Mouse (Mus musculus): ENCODE results near the gene Furin. TPM values are rescaled to one million over a fixed set of nuclear protein-coding genes. Genes with fewer than 3 reads are reported as not detected.

Gene Furin
- total RNA-seq, 2 experiments from 2014 or later = 37.7 to 43.7 TPM

DNA sequence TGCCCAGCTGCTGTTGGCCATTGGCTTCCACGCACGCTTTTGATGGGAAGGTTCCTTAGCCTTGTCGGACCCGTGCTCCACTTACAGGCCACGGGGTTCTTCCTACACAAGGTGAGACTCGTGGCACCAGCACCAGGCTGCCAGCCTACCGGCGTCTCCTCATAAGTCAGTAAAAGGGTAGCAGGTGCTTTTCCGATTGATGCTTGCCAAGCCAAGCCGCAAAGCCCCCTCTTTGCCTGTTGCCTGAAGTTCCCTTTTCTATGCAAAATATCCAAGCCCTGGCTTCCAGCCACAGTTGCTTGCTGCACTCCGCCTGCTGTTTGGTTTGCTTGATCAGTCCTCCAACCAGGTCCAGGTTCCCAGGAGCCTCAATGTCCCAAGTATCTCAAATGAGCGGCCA, 31.4 kb downstream of the Furin start:
- no peak for DNase-seq (ENCODE audit: low spot score in 2 of 2)

DNA sequence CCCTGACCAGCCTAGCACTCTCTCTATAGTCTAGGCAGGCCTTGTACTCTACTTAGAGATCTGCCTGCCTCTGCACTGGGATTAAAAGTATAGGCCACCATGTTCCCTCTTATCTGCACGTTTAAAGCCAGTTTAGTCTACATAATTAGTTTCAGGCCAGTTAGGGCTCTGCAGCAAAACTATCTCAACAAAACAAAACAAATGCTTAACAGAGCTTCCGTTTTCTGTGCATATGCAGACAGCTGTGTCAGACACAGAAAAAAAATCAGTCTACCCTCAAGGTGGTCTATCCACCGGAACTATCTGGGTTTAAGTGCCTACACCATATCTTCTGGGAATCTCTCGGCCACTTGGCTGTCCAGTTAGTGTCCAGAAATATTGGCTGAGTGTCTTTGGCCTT, 31.9 kb downstream of the Furin start:
- no peak for DNase-seq (ENCODE audit: low spot score in 2 of 2)

DNA sequence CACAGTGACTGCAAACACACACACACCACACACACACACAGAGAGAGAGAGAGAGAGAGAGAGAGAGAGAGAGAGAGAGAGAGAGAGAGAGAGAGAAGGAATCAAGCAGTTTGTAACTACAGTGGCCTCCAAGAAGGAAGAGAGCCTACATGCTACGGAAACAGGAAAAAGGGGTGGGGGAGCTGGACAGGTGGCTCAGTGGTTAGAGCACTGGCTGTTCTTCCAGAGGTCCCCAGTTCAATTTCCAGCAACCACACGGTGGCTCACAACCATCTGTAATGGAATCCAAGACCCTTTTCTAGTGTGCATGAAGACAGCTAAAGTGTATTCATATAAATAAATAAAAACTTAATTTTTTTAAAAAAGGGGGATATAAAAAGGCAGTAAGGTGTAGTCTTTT, 32.6 kb downstream of the Furin start:
- no peak for DNase-seq (ENCODE audit: low spot score in 2 of 2)

DNA sequence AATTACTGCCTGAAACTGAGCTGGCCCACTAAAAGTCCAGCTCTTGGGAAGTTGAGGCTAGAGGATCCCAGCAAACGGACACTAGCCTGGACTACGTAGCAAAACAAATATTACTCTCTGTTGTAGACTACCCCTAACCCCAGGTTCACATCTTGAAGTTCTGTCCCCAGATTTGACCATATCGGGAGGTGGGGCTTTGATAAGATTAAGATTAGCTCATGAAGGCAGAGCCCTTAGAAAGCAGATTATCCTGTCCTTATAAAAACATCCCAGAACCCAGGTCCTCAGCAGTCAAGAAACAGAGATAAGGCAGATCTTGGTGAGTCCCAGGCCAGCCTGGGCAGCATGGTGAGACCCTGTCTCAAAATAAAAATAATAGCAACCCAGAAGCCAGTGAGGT, 33.1 kb downstream of the Furin start:
- DNase-seq (ENCODE audit: low spot score in 2 of 2) = no peak

DNA sequence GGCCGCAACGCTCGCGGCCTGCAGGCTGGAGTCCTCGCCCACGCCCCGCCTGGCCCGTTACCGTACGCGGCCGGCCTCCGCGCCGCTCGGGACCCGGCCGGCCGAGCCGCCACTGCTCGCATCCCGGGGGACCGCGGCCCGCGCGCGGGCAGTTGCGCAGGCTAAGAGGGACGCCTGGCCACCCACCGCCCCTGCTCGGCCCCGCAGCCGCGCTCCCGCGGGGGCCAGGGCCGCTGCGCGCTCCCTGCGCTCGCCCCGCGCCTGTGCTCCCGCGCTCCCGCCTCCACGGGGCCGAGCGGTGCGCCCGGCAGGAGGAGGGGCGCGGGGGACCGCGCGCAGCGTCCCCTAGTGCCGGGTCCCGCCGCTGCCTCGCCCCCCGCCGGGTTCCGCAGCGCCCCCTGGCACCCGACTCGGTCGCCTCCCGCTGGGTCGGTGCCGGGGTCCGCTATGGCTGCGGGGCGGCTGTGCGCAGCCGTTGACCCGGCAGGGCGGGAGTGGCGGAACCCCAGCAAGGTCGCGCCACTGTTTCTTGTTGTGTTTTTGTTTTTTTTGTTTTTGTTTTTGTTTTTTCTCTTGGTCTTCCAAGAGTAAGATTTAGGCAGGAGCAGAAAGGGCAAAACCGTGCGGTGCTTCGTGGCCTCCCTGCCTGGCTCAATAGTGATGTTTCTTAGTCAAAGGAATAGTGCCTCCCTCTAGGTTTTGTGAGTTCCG, 34.0 kb downstream of the Furin start, which contains the start of gene Man2a2:
Man2a2 (minus strand) TSS at position 335 of the 711 bp plus-strand sequence.
- peak; percentile 71 to 80 for DNase-seq (ENCODE audit: low spot score in 2 of 2)

DNA sequence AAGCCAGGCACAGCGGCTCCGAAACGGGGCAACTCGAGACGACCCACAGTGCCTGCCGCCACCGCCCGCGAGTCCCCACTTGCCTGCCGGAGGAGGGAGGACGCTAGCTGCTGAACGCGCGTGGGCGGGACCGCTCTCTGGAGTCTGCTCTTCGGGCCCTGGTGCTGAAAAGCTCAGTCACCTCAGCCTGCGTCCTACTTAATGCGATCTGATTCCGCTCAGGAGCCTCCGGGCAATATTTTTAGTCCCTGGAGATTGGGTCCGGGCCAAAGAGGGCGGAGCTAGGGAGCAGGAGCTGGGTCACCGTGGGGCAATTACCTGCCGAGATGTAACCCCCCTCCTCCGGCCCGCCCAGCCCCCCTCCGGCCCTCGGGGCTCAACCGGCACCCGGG, 34.6 kb downstream of the Furin start:
- DNase-seq (ENCODE audit: low spot score in 2 of 2) = peak; percentile 76 to 89

DNA sequence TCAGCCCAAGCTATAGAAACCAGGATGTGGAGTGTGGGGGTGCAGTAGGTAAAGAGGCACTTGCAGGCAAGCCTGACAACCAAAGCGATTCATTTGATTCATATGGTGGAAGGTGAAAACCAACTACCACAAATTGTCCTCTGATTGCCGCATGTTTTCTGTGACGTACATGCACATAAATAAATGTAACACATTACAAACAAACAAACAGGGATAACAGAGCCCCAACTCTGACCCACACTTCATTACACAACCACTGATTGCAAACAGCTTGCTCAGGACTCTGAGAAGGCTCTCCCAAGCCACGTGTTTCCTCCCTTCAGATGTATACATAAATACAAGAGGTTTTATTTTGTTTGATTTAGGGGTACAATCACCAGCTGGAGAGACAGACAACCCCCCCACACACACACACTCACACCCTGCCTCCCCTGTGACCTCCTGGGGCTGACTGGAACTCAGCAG, 35.2 kb downstream of the Furin start:
- DNase-seq (ENCODE audit: low spot score in 2 of 2) = no peak

DNA sequence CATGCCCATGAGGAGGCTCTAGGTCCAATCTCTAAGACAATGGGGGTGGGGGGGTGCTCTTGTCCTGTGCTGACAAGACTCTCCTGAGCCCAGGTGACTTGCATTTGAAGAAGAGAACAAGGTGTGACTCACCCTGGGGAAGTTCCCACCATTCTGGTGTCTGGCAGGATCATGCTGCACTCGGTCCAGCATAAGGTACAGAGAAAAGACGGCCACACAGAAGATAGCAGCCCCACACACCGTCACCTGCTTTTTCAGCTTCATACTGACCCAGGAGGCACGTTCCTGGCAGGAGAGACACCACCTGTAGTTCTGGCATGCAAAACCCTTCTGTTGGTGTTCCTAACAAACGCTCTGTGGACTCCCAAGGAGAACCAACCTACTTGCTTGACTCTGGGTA, 35.8 kb downstream of the Furin start:
- no peak for DNase-seq (ENCODE audit: low spot score in 2 of 2)

DNA sequence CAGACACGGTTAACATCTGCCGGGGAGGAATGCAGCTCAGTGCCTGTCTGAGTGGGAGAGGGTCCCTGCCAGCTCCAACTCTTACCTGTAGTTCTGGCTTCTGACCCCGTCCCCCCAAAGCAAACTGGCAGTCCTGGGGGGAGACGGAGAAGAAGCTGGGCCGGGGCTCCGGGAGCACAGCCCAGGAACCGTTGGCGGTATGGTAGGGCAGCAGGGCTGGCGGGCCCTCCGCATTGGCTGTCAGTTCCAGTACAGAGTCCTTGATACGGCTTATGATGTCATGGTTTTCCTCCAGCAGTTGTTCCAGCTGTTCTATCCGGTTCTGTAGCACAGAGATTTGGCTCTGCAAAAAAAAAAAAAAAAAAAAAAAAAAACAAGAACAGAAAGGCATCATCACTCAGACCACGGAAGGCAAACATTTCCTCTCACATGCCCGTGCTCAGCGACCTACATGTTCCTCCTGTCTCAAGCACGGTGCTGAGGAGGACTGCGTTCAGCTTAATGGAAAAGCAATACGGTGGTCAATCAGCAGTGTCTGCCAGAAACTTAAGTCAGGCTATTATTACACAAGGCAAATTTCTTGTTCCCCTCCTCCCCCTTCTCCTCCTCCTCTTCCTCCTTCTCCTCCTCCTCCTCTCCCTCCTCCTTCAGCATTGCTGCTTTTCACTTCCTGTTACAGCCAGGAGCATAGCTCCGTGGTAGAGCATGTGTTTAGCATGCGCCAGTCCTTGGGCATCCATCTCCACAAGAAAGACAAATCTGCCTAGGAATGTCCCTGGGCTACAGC, 36.4 kb downstream of the Furin start:
- DNase-seq (ENCODE audit: low spot score in 2 of 2) = no peak

DNA sequence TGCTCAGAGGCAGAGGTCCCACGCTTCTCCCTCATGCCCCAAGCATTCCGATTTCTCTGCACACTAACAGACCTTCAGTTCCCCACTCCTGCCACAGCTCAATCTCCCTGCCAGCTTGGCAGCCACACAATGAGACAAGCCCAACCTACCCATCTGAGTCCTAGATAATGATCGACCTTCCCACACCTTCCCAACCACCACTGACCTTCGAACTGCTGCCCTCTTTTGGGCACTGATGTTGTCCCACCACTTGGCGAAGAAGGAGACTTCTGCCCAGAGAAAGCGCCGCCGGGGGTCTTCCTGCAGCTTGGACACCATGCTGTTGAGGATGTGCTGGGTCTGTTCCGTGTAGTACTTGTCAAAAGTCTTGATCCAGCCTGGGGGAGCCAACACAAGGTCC, 37.2 kb downstream of the Furin start:
- DNase-seq (ENCODE audit: low spot score in 2 of 2) = no peak

DNA sequence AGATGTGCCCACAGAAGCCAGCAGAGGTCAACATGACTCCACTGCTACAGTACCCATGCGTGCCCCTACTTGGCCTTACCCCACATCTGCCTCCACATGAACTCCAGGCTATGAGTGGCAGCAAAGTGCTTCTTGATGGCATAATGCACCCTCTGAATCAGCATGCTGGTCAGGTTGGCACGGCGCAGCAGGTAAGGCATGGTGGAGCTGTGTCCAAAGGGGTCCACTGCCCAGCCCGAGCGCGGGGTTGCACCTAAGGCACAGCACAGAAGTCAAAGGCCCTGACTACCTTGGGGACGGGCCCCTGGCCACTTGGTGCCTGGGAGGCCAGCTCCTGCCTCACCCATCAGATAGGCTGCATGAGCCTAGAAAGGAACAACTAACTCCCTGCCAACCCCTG, 38.0 kb downstream of the Furin start:
- no peak for DNase-seq (ENCODE audit: low spot score in 2 of 2)

DNA sequence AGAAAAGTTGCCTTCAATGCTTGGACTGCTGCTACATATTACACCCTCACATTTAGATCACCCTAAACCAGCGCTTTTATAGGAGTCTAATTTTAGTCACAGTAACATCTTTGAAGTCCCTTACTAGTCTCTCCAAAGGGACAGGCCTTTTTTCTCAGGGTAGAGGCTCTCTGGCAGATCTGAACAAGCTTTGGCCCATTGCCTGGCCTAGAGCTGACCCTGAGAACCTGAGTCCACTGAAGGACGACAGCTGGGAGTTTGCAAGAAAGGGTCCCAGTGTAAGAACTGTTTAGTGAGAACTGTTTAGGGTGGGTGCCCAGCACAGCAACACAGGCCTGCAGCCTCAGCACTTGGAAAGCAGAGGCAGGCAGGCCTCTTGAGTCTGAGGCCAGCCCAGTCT, 39.5 kb downstream of the Furin start:
- no peak for DNase-seq (ENCODE audit: low spot score in 2 of 2)

DNA sequence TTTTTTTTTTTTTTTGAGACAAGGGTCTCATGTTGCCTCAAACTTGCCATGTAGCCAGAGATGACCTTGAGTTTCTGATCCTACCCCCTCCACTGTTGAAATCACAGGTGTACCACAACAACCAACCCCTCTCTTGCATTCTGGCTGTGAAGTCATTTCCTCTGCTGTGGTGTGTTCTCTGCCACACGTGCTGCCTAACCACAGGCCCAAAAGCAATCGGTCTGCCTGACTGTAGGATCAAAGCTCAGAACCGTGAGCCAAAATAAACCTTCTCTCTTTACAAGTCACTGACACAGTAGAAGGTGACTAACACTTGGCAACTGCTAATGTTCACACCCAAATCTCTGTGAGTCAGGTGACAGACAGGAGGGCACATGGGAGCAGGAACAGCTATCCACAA, 44.8 kb downstream of the Furin start:
- DNase-seq (ENCODE audit: low spot score in 2 of 2) = no peak

DNA sequence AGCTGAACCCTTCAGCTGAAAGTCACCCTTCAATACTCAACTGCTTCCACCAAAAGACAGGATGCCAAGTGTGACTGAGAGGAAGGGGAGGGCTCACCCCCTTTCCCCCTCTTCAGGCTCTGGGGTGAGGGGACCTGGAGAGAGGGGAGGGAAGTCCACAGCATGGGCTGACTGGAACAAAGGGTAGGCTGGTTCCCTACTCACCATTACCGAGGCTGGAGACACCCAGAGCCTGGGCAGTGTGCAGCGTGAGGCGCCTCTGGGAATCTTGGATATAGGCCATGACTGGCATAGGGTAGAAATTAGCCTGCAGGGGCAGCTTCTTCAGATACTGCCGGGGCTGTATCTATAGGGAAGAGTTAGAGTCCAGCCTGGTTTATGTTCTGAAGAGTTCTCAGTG, 47.2 kb downstream of the Furin start:
- DNase-seq (ENCODE audit: low spot score in 2 of 2) = no peak

DNA sequence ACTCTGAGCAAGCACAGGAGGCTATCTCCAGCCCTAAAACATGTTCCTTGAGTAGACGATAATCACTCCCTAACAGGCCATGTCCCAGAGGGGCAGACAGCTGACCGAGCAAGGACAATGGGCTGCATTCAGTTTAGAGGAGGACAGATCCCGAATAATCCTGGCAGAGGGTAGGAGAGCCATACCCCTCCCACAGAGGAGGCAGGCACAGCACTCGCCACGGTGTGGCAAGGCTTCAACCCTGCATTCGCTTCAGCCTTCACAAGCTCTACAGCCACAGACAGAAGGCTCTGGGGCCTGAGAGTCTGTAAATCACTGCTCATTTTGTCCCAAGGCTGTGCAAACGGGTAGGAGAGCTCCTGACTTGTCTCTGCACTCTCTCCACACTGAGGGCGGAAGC, 48.1 kb downstream of the Furin start:
- peak in 1 of 2 experiments; percentile 63 for DNase-seq (ENCODE audit: low spot score in 2 of 2)

DNA sequence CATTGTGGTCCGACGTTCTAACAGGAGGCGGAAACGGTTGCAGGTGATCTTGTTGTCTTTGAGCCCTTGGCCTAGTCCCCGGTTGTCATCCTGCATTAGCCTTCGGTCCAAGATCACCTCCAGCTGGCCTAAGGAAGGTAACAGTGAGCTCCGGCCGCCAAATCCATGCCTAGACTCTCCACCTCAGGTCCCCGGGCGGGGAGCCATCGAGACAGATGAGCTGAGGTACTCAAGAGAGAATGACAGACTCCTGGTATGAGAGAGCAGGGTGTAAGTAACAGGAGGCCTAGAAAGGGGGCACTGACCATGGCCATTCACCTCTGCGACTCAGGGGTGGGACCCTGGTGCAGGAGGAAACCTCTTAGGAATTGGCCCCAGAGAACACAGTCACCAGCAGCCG, 48.9 kb downstream of the Furin start:
- DNase-seq (ENCODE audit: low spot score in 2 of 2) = no peak

DNA sequence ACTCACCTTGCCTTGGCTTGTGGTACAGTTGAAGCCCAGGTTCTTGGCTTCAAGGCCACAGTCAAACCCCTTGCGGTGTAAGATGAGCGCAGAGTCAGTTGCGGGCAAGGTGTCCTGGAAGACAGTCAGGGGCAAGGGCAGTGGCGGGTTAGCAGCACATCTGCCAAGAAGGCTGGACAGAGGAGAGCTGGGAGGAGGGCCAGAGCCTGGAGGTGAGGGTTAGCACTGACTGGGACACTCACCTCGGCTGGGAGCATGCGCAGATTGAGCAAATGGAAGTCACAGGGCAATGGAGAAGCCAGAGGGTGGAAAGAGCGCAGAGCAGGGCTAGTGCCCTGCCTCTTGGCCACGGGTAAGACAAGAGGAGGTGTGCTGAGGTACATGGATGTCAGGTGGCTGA, 52.3 kb downstream of the Furin start:
- no peak for DNase-seq (ENCODE audit: low spot score in 2 of 2)

DNA sequence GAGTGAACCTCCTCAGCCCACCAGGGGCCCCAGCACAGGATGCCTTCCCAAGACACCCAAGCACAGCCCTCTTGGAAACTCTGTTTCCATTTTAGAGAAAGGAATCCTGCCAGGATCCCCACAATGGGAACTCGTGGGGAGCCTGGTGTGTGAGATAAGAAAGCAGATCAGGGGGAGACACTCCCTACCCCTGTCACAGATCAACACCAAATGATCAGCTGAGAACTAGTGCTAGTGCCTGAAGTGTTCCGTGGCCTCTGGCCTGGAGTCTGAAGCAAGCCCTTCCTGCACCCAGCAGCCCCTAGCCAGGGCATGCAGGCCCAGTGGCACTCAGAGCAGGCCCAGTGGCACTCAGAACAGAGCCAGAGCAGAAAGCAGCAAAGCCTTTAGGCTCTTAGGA, 54.4 kb downstream of the Furin start:
- DNase-seq (ENCODE audit: low spot score in 2 of 2) = no peak

DNA sequence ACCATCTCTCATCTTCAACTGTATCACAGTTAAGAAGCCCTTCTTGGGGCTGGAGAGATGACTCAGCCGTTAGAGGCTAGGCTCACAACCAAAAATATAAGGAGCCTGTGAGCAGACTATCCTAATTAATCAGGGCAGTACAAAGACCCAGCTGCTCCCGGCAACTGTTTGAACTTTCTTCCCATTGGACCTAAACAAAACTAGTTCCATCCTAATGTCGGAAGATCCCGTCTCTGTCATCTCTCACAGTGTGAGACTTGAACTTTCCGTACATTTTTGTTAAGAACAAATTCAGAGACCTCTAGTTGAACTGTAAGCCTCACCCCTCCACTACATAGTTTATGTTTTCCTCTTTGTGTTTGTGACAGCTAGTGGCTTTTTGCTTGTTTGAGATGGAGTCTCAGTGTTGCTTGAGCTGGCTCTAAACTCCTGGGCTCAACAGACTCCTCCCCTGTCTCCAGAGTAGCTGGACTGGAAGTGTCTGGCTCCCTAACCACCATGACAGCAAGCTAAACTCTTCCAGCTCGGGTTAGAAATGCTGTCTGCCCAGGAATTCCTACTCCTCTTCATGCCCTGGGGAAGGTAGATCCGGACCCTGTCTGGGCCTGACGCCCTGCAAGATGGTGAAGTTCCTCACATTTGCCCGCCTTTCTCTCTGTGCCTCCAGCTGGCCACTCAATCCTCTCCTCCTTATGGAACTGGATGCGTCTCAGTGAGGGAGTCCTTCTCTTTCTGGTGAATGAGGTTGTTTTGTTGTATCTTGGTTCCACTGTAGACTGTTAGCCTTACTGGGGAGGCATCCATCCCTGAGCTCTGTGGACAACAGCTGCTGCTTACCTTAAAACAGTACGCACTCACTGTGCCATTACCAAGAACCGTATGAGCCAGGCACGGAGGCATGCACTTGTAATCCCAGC, 57.3 kb downstream of the Furin start:
- no peak for DNase-seq (ENCODE audit: low spot score in 2 of 2)

DNA sequence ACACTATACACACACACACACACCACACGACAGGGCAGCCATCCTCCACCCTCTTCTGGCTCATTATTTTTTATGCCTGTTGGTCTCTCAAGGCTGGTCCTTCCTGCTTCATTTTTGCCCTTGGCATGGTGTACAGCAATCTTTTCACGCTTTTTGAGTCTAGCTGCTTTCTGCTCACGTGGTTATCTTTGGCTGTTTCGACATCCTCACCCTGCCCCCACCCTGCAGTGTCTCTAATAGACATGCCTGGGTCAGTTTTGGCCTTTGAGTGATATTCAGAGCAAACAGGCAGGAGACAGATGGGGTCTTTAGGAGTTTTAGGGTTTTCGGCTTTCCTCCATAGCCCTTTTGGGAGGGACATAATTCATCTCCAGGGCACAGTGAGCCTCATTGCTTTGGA, 58.4 kb downstream of the Furin start:
- DNase-seq (ENCODE audit: low spot score in 2 of 2) = no peak

DNA sequence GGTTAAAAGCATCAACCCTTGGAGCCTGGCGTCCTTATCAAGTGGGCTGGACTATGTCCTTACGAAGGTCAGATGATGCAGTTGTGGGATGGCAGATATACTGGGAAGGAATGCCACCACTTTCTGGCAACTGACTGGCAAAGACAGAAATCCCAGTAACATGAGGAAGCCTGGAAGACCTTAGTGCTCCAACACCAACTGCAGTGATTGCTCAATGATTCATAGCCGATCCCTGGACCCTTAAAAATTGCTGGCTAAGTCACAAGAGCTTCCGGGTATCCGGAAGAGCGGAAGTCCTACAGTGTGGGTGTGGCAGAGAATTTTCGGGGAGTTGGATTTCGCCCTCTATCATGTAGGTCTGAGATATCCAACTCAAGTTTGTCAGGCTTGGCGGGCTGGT, 59.1 kb downstream of the Furin start:
- no peak for DNase-seq (ENCODE audit: low spot score in 2 of 2)
